Mouse (Mus musculus): Measurements from ENCODE around the gene Gm20716.

GRCm38 (mm10) chr2:168161978-168162377, 68.2 kb downstream of the Gm20716 start:
- TF ChIP-seq CTCF (IDR thresholded peaks at IDR 0.05; ENCODE audit: control insufficient read depth, insufficient read depth, insufficient replicate concordance, low read depth, low read length), result no peak
- TF ChIP-seq POLR2A (IDR thresholded peaks at IDR 0.05; ENCODE audit: control insufficient read depth, low read depth, low read length), result no peak

Measured in testis, adult 2 months (tissue).